Mouse (Mus musculus) cerebellum, adult 9-11 months (tissue): Measurements from ENCODE around the gene Esrp2.

ENCODE experiments used
- DNase-seq: peaks from one replicate; pipeline ENCODE4 v3.0.0; 2022

The Esrp2 gene

DNA sequence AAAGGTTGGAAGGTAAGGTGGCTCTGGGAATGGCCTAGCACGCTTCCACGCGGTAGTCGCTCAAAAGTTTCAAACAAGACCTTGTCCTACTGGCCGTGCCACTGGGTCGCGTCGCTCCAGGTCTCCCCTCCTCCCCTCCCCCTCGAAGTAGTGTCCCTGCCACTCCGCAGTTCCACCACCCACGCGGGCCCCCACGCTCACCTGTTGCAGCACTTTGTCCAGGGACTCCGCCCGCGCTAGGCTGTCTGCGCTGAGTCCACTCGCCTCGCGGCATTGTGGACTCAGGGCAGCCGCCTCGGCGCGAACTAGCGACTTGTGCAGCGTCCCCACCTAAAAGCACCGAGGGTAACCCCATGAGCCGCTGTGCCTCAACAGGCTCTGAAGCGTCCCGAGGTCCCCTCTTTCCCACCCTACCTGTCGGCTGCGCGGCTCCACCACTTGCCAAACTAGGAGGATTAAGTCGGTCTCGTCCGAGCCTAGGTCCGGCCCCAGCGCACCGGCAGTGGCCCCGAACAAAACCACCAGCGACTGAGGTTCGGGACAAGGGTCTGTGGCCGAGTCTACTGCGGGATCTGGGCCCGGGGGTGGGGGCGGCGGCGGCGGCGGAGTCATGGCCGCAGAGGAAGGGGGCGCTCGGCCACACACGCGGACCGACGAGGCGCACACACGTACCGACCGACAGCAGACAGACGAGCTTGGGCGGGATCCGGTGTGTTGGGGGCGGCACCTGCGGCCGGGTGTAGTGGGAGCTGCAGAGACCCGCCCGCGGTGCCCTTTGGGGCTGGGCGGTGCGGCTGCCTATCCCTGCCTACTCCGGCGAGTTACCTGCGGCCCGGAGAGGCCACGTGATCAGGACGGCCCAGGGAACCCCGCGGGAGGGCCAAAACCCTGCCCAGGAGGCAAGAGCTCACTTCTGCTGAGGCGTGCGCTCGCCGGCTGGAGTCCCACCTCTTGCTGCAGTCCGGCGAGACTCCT lies at the start of gene Esrp2:
TSS of gene Esrp2 (minus strand) at position 819 of the 975 bp plus-strand sequence.
- DNase-seq: no peak

DNA sequence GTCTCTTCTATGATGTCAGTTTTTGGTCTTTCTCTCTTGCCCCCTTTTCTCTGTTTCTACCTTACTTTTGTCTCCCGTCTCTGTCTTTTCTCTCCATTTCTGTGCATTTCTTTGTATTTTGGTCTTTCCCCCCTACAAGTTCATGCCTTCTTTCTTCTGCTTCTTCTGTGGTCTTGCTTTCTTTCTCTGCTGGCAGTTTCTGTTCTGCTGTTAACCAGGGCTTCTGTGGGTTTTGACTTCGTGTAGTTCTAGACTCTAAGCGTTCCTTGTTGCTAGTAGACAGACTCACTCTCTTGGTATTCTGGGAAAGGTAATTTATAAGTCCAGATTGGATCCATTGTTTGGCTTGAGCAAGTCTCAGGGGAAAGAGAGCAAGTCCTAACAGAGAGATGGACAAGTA lies 49.6 kb upstream of the Esrp2 start:
- no peak for DNase-seq

DNA sequence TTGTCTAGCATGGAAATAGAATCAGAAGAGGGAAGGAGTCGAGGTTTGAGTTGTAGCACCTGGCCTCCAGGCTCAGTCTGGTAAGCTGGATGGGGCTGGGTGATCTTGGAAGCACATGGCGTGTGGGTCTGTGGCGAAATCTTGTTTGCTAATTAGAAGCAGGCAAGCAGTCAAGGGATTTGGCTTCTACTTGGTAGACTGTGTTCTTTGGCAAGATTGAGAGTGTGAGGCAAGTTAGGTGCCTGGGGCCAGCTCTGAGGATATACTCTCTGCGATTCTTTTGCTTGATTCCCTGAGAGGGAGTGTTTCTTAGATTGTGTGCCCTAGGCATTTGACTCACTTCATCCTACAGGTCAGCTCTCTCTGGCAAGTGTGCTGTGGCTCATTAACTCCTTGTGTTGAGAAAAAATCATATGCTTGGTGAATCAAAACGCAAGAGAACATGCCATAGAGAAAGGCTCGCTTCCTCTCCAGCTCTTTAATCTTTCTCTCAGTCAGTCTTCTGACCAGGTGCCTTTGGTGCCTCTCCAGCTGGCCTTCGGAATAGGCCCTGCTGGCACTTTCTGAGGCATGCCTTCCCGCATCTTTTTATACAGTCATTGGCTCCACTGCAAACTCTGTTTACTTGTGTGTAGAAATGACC lies 49.0 kb upstream of the Esrp2 start:
- peak; percentile 40 for DNase-seq

DNA sequence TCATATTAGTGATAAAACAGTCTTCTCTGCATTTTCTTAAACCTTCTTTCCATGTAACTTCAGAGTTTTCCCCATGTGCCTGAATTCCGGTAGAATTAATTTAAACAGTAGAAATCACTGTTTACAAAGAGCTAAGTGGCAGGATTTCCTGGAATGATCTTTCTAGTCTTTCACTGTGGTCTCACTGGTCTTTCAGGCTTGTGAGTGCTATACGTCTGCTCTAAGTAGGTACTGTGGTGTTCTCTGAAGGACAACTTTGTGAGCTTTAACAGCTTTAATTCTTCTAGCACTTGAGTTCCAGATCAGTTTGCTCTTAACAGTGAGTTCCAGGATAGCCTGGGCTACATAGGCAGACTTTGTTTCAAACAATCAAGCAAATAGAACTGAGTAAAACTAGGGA lies 41.7 kb upstream of the Esrp2 start:
- no peak for DNase-seq

DNA sequence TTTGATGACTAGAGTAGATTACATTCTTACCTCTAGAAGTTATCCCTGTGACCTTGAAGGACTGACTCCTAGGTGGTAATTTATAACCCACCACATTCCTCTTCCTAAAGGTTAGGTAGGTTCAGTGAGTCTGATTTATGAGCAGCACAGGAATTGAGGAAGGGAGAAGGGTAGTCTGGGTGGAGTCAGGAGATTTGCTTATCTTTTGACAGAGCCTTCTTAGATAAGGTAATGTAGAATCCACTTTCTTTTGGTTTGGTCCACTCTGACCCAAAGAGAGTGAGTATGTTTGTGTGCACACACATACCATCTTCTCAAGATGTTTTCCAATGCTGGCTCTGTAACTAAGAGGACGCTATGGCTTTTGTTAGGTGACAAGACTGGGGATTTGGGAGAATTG lies 40.8 kb upstream of the Esrp2 start:
- no peak for DNase-seq

DNA sequence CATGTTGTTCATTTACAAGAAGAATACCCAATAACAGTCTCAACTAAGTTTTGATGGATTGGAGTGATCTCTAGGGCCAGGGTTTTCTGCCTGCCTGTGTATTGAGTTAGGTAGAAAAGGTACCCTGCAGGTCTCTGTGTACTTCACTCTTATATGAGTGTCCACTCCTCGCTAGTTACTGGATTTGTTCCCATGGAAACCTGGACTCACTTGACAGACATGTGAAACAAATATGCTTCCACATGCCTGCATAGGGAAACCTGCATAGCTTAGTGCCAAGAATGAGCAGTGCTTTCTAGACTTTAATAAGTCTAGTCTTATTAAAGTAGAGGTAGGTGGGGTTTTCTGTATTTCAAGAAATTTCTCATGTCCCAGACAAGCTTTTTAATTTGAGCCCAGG lies 40.1 kb upstream of the Esrp2 start:
- DNase-seq: no peak

DNA sequence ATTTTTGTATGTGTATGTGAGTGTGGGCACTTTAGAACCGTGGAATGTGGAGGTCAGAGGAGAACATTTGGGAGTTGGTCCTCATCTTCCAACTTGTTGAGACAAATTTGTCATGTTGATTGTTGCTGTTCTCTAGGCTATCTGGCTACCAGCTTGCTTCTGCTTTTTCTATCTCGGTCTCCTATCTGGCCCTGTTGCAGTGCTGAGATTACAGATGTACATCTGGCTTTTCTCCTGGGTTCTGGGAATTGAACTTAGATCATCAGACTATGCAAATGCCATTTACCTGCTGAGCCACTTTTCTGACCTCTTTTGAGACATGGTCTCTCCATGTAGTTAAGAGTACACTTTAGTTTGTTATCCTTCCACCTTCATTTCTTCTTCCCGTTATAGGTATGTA lies 36.8 kb upstream of the Esrp2 start:
- no peak for DNase-seq

DNA sequence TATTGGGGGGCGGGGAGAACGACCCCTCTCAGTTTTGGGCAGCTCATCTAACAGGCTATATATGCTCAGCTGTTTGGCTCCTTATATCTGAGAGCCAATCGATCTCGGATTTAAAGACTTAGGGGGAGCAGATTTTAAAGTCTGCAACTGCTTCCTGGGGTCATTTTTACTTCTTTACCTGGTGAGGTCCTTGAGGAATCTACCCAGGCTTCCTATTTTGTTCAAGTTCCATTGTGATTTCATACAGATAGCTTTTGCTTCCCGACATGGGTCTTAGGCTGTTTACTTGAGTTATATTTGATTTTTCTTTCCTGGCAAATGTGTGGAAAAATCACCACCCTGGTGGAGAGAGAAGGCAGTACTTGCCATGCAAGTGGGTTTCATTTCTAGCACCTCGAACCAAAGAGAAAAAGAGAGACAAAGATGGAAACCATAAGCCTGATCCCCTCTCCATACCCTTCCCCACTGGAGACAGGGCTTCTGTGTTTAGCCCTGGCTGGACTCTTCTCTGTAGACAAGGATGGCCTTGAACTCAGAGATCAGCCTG lies 33.2 kb upstream of the Esrp2 start:
- DNase-seq: no peak

DNA sequence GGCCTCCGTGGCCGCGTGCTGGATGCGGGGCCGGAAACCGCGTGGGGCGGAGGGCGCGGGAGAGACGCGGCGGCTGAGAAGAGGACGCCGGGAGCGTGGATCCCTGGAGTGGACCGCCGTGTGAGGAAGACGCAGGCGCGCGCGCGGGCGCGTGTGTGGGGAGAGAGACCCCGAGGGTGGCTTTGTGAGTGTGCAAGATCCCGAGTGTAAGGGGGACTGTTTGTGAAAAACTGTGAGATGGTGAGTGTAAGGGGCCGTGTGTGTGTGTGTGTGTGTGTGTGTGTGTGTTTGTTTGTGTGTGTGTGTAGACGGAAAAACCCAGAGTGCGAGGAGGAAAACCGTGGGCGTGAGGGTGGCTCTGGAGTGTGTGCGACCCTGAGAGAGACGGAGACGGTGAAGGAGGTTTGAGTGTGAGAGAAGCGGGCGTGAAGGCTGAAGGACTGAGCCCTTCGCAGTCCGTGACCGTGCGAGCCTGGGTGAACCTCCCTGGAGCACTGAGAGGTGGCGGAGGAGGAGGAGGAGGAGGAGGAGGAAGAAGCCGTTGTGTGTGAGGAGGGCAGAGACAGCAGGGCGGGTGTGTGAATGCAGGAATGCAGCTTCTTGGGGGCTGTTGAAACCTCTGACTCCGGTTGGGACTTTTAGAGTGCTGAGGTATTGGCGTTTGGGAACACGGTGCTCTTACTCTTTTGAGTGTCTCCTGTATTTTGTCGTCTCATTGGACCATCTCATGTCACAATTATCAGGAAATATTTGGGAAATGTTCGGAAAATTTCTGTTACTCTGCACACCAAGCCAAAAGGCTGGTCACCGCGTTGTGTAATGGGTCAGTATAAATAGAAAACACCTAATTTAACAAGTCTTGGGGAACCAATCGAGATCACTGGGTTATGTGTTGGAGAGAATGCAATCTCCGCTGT lies 32.5 kb upstream of the Esrp2 start:
- DNase-seq: peak; percentile 60

DNA sequence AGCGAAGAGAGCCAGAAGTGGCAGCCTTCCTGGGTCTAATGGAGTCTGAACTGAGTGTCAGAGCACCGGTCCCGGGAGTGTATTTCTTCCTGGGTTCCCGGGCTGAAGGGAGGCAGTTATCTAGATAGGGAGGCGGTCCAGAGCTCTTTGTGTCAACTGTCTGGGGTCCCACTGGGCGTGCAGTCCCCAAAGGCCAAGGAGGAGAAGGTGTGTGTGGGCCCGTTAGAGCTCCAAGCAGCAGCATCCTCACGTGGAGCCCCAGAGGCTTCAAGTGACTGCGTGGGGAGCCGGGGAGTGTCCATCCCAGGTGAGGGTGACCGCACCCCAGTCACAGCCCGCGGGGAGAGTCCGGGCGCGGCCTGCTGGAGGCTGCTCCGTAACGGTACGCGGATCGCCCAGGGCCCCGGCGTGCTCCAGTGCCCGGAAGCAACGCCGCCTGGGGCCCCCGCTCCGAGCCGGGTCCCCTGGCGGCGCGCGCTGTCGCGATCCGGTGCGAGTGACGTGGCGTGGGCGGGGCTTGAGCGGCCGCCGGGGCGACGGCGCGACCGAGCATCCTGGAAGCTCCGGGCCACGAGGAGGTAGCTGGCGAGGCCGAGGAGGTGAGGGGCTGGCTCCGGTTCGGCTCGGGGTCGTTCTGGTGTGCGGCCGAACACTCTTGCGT lies 31.7 kb upstream of the Esrp2 start, which contains the start of gene Slc7a6:
TSS of gene Slc7a6 (plus strand) at position 502 of the 661 bp plus-strand sequence.
- peak; percentile 87 for DNase-seq

DNA sequence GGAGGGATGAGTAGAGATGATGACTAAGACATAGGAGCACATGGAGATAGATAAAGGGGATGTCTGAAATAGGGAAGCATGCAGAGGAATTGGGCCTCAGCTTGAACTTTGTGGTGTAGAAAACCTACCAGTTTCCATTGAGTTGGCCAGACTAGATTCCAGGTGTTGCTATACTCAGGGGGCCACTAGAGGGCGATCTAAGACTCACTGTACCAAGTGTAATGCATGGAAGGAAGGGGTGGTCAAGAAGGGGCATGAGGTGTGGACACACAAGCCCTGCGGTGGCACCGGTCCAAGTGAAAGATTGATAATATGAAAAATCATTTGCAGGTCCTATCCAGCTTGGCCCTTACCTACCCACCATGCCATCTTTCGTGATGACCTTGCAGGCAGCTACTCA lies 28.7 kb upstream of the Esrp2 start:
- DNase-seq: peak; percentile 67

DNA sequence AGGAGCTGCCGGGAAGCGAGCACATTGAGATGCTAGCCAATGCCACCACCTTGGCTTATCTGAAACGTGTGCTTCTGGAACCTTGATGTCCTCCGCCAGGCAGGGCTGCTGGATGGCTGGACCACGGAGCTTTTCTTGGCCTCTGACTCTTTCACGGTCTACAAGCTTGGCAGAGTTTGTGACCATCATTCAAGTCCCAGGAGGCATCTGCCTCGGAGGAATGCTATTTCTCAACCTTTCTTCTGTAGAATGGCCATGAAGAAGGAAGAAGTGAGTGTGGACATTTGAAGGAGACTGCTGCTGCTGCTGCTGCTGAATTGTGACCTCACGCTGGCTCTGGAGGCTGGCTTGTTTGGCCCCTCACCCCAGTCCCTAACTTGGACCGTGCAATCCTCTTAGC lies 26.5 kb upstream of the Esrp2 start:
- no peak for DNase-seq

DNA sequence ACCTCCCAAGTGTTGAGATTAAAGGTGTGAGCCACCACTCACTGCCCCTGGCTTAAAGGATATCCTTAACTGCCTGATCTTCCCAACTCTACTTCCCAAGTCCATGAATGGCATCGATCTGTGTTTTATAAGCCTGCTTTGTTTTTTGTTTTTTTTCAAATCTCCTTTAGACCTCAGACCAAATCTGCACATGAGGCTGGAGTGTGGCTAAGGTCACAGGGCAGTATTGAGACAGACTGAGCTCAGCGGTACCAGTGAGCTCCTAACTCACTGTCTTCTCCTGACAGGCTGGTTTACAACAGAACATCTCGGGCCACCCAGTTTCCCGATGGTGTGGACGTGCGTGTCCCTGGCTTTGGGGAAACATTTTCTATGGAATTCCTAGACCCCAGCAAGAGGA lies 23.1 kb upstream of the Esrp2 start:
- no peak for DNase-seq

DNA sequence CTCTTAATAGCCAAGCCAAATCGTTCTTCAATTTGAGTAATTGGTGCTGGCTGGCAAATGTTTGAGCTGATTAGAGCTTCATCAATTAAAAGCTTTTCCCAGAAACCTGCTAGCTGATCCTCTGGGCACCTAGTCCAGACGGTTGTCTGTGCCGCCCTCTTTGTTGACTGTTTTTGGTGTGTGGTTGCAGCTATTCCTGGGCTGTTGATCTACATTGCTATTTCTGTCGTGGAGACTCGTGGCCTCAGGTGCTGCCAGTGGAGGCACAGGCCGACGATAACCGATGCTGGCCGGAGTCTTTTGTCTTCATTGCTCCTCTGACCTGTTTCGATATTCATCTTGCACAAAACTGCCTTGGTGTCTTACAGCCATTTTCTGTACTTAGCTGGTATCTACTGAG lies 21.6 kb upstream of the Esrp2 start:
- DNase-seq: no peak

DNA sequence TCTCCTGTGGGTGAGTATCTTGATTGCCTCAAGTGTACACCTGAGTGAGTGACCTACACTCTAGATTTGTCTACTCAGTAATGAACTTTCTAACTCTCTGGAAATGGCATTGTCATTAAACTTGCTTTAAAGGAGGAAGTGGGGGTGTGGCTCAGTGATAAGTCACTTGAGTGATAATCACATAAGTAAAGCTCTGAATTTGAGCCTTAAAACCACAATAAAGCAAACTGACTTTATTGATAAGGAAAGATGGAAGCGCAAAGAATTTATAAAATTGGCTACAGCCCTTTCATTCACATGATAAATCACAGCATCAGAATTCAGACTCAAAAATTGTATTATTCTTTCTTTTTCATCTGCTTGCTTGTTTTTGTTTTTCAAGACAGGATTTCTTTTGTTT lies 20.6 kb upstream of the Esrp2 start:
- no peak for DNase-seq

DNA sequence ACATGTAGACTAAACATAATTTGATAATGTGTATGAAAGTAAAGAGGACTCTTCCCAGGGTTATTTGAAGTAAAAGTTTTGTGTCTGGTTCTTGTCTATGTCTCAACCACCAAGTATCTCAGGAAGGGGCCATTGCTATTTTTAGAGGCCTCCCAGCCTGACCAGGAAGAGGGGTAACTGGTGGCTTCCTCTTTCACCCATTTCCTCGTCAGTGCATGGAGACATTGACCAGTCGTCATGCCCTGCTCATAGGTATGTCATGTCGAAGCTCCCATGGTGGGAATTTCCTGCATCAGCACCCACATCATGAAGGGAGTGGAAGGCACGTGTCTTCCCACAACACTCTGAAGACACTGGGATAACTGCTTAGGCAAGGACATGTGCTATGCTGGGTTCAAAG lies 16.1 kb upstream of the Esrp2 start:
- no peak for DNase-seq

DNA sequence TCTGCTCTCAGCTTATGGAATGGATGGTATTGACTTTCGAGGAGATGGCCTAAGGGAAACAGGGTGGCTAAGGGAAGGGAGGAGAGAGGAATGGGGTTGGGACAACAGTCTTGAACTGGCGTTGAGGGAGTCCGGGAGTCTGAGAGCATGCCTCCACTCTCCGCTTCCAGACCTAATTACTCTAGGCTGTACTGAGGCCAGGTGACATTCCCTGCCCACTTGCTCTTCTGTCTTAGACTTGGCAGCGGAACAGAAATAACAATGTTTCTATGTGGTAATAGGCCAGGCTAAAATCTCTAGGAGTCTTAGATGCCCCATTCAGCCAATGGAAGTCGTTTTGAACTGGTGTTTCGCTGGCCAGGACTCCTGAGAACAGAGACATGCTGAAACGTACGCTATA lies 14.3 kb upstream of the Esrp2 start:
- no peak for DNase-seq

DNA sequence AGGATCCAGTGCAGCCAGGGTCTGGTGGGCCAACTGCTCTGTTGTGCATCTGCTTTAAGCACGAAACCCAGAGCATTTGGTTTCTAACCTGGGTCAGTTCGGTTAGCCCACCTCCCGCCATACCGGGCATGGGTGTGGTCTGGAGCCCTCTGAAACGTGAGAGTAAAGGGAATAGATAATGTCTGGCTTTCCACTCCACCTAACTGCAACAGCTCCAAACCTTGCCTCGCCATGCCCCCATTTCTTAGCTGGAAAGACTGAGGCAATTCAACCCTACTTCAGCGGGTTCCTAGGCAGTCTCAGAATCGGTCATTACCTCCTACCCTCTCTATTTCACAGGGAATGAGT lies 13.9 kb upstream of the Esrp2 start:
- DNase-seq: no peak

DNA sequence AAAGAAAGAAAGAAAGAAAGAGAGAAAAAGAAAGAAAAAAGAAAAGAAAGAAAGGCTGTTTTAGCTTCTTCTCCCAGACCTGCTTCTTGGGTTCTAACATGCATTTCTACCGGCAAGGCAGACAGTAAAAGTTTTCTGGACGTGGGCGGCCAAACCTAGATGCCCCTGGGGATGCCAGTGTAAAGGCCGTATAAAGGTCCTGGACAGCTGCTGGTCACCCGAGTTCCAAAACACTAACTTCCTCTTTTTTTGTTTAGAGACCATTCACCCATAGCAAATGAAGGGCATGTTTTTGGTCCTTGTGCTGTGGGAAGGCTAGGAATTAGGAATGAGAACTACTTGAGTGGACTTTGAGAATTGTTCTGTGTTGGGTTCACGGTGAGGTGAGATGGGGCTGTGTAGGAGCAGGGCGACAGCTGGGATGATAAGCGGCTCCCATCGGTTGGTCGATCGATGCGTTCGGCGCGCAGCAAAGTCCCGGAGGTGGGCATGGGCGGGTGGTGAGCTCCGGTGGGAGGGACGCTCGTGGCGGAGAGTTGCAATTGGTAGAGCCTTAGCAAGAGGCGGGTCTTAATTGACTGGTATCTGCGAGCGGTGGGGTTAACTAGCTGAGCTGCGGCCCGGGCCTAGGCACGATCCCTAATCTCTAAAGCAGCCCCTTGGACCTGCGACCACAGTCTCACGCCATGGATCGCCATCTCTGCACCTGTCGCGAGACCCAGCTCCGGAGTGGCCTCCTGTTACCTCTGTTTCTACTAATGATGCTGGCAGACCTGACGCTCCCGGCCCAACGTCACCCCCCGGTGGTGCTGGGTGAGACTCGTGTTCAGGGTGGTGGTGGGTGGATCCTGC lies 13.3 kb upstream of the Esrp2 start, which contains the start of gene Pla2g15:
TSS of gene Pla2g15 (plus strand) at position 599 of the 852 bp plus-strand sequence.
- peak; percentile 90 for DNase-seq

DNA sequence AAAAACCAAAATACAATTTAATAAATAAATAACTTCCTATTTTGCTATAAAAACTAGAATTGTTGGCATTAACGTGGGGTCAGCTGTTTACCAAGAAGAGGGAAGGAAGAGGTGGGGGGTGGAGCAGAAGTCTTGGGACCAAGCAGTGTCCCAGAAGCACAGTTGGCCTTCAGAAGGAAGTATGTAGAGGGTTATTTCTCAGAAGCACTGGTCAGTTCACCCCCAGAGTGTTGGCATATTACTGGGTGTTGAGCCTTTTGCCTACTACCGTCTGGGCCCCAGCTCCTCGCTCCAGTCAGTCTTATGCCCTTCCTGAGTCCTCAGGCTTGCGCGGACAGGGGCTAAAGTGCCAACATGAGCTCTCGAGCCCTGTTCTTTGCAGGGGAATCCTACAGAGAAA lies 12.3 kb upstream of the Esrp2 start:
- DNase-seq: no peak

DNA sequence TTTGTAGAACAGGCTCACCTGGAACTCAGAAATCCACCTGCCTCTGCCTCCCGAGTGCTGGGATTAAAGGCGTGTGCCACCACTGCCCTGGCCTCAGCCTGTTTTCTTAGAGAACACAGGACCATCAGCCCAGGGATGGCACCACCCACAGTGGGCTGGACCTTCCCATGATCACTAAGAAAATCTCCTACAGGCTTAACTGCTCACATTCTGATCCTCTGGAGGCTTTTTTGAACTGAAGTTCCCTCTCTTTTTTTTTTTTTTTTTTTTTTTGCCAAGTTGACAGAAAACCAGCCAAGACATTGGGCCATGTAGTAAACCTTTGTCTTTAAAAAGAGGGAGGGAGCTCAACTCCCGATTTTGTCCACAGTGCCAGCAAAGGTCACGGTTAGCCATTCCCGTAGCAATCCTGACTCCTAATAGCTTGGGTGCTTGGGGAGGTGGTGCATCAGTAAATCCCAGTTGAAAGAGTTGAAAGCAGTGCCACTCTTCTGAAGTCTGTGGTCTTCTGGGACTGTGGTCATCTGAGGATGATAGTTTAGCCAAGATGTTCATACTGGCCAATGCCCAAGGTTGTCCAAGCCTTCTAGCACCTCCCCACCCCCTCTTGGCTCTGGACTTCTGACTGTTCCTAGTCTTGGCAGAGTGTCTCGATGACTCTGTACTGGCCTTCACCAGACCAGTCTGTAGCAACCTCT lies 11.2 kb upstream of the Esrp2 start:
- no peak for DNase-seq
